Comparison of ENCODE assay signal across 9 mouse cellular contexts in the genomic region with DNA sequence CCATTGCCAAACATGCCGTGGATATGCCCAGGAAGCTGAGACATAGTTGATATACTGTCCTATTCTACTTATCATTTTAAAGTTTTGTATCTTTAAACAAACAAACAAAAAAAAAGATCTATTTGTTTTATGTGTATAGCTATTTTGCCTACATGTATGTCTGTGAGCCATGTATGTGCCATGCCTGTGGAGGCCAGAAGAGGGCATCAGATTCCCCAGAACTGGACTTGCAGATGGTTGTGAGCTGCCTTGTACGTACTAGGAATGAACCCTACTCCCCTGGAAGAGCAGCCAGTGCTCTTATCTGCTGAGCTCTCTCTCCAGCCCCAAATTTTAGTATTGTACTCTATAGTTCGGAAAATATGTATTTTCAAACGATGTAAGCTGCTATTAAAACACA. TPM values are rescaled to one million over a fixed set of nuclear protein-coding genes. Genes with fewer than 3 reads are reported as not detected.
DNase-seq lines count a peak whose midpoint lies in the region; ATAC-seq and TF ChIP-seq lines count a peak whose summit lies in the region.
"Had no signal": no experiment of that assay in that cellular context is flagged by ENCODE, and none has a peak within 500 bp of the region (broad histone marks: within the 10 kb centered on the region; RNA-seq: fewer than 3 reads in every experiment).

No protein-coding gene starts in this region.

- no peak overlapping the region for H3K9ac ChIP-seq in kidney, embryonic 16.5 days (replicated peaks; ENCODE audit: low read length)
- no peak overlapping the region for H3K9ac ChIP-seq in ES-Bruce4 (ENCODE audit: low read depth, poor library complexity, severe bottlenecking)
- H3K9ac ChIP-seq in midbrain, embryonic 16.5 days (ENCODE audit: low read depth, low read length): no peak overlapping the region

- no peak for TF ChIP-seq EP300 in ES-Bruce4 (IDR thresholded peaks at IDR 0.05; ENCODE audit: insufficient read depth, low read depth, low read length)

- no peak for ATAC-seq in kidney, embryonic 16.5 days (ENCODE audit: low FRiP score, low TSS enrichment)
- ATAC-seq in midbrain, embryonic 16.5 days: no peak

- no peak overlapping the region for H3K4me3 ChIP-seq in kidney, embryonic 16.5 days (ENCODE audit: low read length)
- no peak overlapping the region for H3K4me3 ChIP-seq in ES-Bruce4 (ENCODE audit: low read depth, low read length)
- no peak overlapping the region for H3K4me3 ChIP-seq in midbrain, embryonic 16.5 days (ENCODE audit: low read depth, low read length)

- H3K27ac ChIP-seq in kidney, embryonic 16.5 days (ENCODE audit: low read length): no peak overlapping the region
- no peak overlapping the region for H3K27ac ChIP-seq in ES-Bruce4 (ENCODE audit: insufficient read depth, low read length)
- H3K27ac ChIP-seq in midbrain, embryonic 16.5 days (ENCODE audit: low read length): no peak overlapping the region

- peak; percentile 63 for DNase-seq in kidney, adult 18-20 months
- peak; percentile 40 for DNase-seq in adrenal gland, postnatal 25 days
- peak; percentile 65 for DNase-seq in kidney, adult 9 months
- peak; percentile 24 for DNase-seq in retina, postnatal 7 days (ENCODE audit: low read depth, low spot score)
- DNase-seq in right cerebral cortex, postnatal 25 days: no peak

- H3K27me3 ChIP-seq in kidney, embryonic 16.5 days (ENCODE audit: insufficient read depth, low read length): 0 out of 2 replicates have a peak, but pooled peaks cover 4% of the 10 kb centered on the region
- no peaks in the 10 kb centered on the region for H3K27me3 ChIP-seq in ES-Bruce4 (ENCODE audit: control insufficient read depth, insufficient read depth, low read length, poor library complexity, severe bottlenecking)
- no peaks in the 10 kb centered on the region for H3K27me3 ChIP-seq in midbrain, embryonic 16.5 days (ENCODE audit: control insufficient read depth, insufficient read depth, low read depth, low read length)

- no peak overlapping the region for H3K4me2 ChIP-seq in kidney, embryonic 16.5 days (replicated peaks; ENCODE audit: low read depth, low read length)
- H3K4me2 ChIP-seq in midbrain, embryonic 16.5 days (ENCODE audit: low read length): no peak overlapping the region

- no peaks in the 10 kb centered on the region for H3K4me1 ChIP-seq in kidney, embryonic 16.5 days (ENCODE audit: insufficient read depth, low read length)
- H3K4me1 ChIP-seq in ES-Bruce4 (ENCODE audit: control insufficient read depth, insufficient read depth, low read length): peaks cover 2% of the 10 kb centered on the region
- H3K4me1 ChIP-seq in midbrain, embryonic 16.5 days (ENCODE audit: control insufficient read depth, insufficient read depth, low read length): no peaks in the 10 kb centered on the region

- WGBS in kidney, embryonic 16.5 days: 34% methylated on average over 4 of the region's 4 CpGs
- WGBS in midbrain, embryonic 16.5 days: 38% methylated on average over 4 of the region's 4 CpGs

- peaks cover under 1% of the 10 kb centered on the region; the same call in 1 of the 2 replicates for H3K9me3 ChIP-seq in kidney, embryonic 16.5 days (ENCODE audit: low read length)
- H3K9me3 ChIP-seq in ES-Bruce4 (replicated peaks; ENCODE audit: control insufficient read depth, insufficient read depth, low read length, poor library complexity, severe bottlenecking): peaks cover under 1% of the 10 kb centered on the region; the same call in 1 of the 2 replicates
- H3K9me3 ChIP-seq in midbrain, embryonic 16.5 days (replicated peaks; ENCODE audit: control insufficient read depth, low read length, poor library complexity, severe bottlenecking): no peaks in the 10 kb centered on the region

- TF ChIP-seq POLR2A in ES-Bruce4 (IDR thresholded peaks at IDR 0.05; ENCODE audit: insufficient read depth, low read length): no peak

- TF ChIP-seq CTCF in ES-Bruce4 (IDR thresholded peaks at IDR 0.05; ENCODE audit: low read depth, low read length): peak; percentile 65

- H3K36me3 ChIP-seq in kidney, embryonic 16.5 days (ENCODE audit: insufficient read depth, low read length): no peaks in the 10 kb centered on the region
- no peaks in the 10 kb centered on the region for H3K36me3 ChIP-seq in ES-Bruce4 (ENCODE audit: control insufficient read depth, insufficient read depth, low read length, poor library complexity, severe bottlenecking)
- no peaks in the 10 kb centered on the region for H3K36me3 ChIP-seq in midbrain, embryonic 16.5 days (ENCODE audit: control insufficient read depth, insufficient read depth, low read length)

RNA-seq across cellular contexts. Expression of a gene that starts 10.1 kb away (rescaled TPM):
- 0.23 and 0.74 TPM in 2 replicates for polyA plus RNA-seq in kidney, embryonic 16.5 days (2015; fragmentation: Nextera tagmentation; extraction: Ambion mirVana)
- polyA plus RNA-seq in ES-Bruce4 (2011; ENCODE audit: insufficient read depth, insufficient read length, low read depth, missing spikeins): not detected in 2 replicates
- 1.7 and 3.4 TPM in 2 replicates for total RNA-seq in adrenal gland, postnatal 25 days (2021)
- polyA plus RNA-seq in midbrain, embryonic 16.5 days (2015; fragmentation: Nextera tagmentation; extraction: Ambion mirVana): 6.1 and 6.7 TPM in 2 replicates

RNA-seq across cellular contexts. Expression of a gene that starts 11.6 kb away (rescaled TPM):
- polyA plus RNA-seq in kidney, embryonic 16.5 days (2015; fragmentation: Nextera tagmentation; extraction: Ambion mirVana): not detected in 2 replicates
- polyA plus RNA-seq in ES-Bruce4 (2011; ENCODE audit: insufficient read depth, insufficient read length, low read depth, missing spikeins): 0.28 TPM in 1 of 2 replicates, not detected in the other
- not detected in 2 replicates for total RNA-seq in adrenal gland, postnatal 25 days (2021)
- not detected in 2 replicates for polyA plus RNA-seq in midbrain, embryonic 16.5 days (2015; fragmentation: Nextera tagmentation; extraction: Ambion mirVana)
- polyA plus RNA-seq: limb, embryonic 14.5 days had no signal

RNA-seq across cellular contexts. Expression of a gene that starts 33.9 kb away (rescaled TPM):
- polyA plus RNA-seq in kidney, embryonic 16.5 days (2015; fragmentation: Nextera tagmentation; extraction: Ambion mirVana): not detected in 2 replicates
- not detected in 2 replicates for polyA plus RNA-seq in ES-Bruce4 (2011; ENCODE audit: insufficient read depth, insufficient read length, low read depth, missing spikeins)
- total RNA-seq in adrenal gland, postnatal 25 days (2021): 0.43 TPM in 1 of 2 replicates, not detected in the other
- polyA plus RNA-seq in midbrain, embryonic 16.5 days (2015; fragmentation: Nextera tagmentation; extraction: Ambion mirVana): 0.06 TPM in 1 of 2 replicates, not detected in the other
